Mouse (Mus musculus) lung, postnatal 25 days (tissue): Measurements from ENCODE around the gene Dcst2.
A peak's percentile ranks its signal among the peaks of the same experiment; 100 is the strongest.

Experiments used
- DNase-seq: peaks from one replicate; pipeline ENCODE4 v3.0.0; 2022; ENCODE audit warnings: low spot score

Dcst2 gene

DNA sequence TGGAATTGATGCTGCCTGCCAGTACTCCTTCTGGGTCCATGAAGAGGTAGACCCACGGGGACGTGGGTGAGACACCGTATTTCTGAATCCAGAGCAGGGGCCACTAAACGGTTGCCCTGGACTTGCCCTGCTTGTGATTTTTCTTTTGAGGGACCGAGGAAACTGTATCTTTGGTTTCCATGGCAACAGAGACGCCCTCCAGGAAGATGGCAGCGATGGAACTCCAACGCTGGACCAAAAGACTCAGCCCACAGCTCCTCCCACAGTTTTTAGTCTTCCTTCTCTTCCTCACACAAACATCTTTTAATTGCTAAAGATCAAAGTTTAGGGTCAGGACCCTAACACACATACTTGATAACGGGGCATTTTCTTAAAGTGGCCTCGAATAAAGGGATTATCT lies 29.8 kb upstream of the Dcst2 start:
- no peak for DNase-seq

DNA sequence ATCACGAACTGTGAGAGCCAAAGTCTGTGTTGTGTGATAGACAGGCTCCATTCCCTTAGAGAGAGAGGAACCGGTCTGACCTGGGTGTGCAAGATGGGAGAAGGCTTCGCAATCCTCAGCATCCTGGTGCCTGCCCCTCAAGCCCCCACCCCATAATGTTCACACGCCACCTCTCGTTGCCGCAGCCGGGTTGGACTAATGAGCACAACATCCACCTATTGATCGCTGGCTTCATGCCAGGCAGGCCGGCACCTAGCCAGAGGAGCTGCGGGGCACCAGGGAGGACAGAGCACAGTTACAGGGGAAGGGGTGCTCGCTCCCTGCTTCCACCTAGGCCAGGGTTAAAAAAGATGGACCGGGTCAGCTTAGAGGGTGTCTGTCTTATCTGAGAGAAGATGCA lies 29.3 kb upstream of the Dcst2 start:
- DNase-seq, result no peak

DNA sequence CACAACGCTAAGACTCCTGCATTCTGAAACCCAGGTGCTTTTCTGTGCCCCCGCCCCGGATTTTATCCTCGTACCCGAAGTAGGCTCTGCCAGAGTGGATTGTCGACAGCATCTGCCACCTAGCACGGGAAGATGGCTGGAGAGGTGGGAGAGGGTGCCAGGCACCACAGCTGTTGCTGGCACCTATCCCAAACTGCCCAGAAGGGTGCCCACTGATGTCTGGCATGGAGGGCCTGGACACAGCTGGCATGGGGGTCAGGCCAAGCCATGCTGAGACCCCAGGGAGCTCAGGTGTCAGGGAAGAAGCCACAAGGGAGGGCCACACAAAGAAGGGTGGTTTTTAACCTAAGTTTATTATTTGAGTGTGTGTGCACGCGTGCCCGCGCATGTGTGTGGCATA lies 28.7 kb upstream of the Dcst2 start:
- DNase-seq, result no peak

DNA sequence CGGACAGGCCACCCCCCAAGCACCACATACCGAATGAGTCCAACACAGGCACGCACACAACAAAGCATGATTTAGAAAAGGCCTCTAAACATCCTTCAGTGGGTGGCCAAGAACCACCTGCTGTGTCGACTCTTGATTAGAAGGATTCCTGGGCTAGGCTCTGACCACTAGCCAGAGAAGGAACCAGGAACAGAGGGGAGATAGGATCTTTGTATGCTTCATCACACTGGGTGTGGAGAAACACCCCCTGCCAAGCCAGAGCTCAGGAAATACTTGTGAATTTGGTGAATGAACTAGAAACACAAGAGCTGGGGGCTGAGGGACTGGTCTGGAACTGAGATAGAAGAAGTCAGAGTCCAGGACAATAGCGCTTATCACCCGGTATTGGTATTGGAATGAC lies 25.2 kb upstream of the Dcst2 start:
- no peak for DNase-seq

DNA sequence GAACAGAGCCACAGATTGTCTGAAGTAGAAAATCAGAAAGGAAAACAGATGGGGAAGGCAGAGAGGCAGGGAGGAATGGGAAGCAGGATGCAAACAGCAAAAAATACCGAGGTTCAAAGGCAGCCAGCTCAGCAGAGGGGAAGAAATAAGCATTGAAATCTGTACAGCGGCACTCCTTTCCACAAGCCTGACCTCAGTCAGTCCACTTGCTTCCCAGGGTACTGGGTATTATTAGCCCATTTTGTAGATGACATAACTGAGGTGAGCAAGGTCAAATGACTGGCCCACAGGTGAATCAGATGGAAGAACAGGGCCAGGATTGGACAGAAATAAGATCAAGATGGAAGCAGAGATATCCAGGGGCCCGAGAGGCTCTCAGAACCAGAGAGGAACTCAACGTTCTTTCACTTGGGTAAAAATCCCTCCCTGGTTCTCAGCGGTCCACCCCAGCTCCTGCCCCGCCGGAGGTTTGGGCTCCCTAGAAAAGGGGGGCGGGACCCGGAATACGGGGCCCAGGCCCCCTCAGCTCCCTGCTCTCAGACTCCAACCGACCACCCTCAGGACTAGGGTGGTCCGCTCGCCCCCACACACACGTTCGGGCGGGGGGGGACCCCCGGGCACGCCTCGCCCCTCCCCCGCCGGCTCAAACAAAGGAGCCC lies 24.6 kb upstream of the Dcst2 start:
- DNase-seq, result no peak

DNA sequence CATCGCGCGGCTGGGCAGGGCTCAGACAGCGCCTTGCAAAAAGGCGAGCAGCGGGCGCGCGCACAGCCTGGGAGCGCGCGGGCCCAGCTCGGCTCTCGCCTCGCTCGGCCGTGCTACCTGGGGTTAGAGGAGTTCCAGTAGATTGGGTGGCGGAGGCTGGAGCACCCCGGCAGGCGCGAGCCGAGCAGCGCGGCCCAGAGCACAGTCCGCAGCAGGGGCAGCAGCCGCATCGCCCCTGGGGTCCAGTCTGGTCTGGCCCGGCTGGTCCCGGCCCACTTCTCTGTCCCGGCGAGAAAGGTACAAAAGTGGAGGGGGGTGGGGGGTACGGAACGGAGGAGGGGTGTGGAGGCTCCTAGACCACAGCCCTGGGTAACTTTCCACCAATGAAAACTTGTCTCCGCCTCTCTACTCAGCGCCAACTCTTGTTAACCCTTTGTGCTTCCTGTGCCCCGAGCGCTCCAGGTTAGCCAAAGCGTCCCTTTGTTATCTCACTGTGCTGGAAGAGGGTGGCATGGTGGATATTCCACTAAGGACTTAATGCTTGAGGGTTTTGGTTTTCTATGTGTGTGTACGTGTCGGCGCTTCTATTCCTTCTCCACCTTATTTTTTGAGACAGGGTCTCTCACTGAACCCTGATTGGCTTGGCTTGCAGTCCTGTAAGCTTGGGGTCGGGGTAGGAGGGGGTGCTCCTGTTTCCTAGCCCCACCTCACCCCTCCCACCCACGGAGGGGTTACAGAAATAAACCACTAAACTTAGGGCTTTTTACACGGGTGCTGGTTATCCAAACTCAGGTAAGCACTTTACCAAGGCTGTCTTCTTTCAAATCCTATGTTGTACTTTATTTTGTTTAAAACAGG lies 23.8 kb upstream of the Dcst2 start, which contains the start of gene Efna4:
Efna4 (minus strand) TSS at position 308 of the 858 bp plus-strand sequence.
- DNase-seq, result no peak

DNA sequence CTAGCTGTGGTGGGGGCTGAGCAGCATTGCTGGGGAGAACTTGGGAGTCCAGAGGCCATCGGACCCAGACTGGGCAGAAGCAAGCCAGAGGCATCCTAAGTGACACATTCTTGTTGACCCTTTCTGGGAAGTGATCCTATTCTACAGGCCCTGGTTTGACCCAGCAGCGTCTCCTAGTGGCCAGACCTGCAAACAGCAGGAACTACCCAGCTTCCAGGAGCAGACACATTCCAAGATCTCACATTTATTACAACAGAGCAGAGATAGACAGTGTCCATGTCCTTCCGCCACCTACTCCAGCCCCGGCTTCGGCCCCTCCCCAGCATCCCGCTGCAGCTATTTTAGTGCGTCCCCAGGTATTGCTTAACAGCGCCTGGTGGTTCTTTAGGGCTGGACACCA lies 22.4 kb upstream of the Dcst2 start:
- DNase-seq, result peak; percentile 63

DNA sequence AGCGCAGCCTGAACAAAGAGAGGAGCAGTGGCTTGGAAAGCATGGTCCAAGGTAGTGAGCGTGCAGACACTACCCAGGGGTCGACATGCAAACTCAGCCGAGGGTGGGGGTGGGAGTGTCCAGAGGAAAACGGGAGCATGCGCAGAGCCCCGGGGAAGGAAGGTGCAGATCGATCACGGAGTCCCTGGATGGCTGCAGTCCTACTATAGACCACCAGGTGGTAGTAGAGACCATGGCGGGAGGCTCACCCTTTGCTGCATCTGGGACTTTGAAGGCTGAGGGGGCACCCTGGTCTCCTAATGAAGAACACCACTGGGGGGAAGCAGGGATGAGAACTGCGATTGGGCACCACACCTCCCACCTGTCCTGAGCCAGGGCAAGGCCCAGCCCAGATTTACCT lies 21.3 kb upstream of the Dcst2 start:
- DNase-seq, result peak; percentile 77

DNA sequence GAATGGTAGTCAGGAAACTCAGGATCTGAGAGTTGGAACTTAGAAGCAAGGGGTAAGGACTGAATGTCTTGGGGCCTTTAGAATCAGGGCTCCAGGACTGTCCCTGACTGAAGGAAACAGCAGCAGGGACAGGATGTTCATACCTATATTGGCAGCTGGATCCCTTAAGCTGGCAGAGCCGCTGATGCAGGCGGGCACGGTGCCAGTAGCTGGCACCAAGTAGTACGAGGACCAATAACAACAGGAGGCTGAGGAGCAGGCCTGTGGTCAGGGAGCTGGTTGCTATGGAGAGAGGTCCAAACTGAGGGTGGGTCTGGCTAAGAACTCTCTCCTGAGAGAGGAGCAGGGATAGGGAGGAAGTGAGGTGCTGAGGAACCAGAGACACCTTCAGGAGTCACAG lies 20.0 kb upstream of the Dcst2 start:
- no peak for DNase-seq

DNA sequence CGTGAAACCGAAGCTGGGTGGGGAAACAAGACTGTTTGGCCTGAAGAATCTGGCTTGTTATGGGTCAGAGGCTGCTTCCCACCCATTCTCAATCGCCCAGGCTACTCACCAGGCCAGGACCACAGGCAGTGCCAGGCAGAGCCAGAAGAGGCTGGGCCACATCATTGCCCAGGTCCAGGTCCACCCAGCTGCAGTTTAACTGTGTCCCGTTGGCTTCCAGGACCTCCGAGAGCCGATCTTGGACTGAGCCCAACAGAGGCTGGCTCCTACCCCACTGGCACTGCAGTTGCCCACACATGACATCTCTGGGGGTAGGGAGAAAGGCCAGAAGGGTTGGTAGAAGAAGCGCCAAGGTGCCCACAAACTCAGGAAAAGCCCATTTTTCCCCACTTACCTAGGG lies 18.5 kb upstream of the Dcst2 start:
- DNase-seq, result no peak

DNA sequence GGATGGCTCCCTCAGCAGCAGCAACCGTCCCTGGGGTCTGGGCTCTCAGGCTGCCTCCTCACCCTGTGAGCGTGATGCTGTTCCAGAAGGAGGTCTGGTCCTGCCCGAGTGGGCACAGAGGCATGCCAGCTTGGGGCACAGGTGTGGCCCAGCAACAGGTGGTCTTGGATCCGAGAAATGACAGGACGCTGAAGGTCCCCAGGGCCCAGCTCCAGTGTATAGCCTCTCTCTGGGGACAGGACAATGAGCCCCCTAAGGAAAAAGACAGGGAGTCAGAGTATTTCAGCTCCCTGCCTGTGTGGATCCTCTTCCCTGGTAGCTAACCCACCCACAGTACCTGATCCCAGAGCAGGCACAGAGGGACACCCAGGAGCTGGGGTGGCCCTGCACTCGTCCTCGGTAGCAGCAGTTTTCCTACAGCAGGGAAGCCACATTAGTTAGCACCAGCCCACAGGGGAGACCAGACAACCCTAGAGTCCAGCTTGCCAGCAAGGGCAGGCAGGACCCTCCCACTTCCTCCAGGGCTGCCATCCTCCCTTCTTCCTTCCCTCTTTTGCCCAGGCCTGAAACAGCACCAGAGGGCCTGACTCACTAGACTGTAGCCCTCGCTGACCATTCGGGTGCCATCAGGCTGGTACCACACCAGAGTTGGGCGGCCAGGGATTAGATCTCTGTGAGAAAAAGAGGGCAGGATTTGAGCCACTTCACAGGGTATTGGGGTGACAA lies 14.8 kb upstream of the Dcst2 start:
- DNase-seq, result no peak

DNA sequence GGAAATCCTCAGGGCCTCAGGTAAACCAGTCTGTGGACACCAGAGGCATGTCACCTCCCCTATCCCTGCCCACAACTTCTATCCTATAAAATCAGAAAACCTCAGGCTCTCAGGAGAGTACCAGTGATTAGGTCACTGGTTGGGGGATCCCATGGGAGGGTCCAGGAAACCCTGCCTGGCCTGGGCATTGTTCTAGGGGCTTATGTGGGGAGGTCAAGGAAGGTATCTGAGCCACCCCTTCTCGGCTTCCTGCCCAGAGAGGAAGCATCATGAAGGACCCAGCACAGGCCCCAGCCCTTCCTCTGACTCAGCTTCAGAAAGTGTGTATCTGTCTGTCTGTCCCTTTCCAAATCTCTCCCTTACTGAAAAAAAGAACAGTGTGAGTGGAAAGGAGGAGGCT lies 13.9 kb upstream of the Dcst2 start:
- no peak for DNase-seq

DNA sequence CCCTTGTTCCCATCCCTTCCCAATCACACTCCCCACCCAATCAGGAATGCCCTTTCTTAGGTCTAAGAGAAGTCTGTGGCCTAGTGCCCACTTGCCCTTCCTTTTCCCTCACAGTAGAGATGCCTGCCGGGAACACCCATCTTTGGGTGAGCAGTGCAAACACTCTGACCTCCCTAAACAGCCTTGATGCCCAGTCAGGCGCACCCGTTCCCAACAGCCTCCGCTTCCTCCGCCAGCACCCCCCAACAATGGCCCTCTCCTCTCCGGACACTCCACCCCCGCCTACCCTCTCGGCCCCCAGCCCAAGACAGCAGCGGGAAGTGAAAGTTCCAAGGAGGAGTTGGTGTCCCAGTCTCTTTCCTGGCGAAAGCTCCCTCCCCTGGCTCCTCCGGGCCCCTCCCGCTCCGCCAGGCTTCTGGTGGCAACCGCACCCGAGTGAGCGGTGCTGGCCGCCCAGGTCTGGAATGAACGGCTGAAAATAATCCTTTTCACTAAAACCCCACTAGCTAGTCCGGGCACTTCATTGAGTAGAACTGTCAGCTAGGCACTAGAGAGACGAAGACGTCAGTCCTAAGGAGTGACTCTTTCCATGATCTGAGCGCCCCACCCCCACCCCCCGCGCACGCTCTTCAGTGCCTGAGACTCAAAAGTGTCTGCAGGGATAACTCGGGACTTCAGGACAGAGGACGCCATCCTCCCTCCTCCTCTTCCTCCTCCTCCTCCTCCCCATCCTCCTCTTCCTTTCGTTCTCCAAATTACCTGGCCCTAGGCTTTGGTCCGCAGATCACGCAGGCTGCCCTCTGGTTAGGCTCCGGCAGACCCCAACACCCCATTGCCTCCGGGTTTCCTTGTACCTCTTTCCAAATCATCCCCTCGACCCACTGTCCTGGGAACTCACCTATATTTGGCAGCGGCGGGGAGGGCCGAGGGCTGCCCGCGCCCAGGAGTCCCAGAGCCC lies 12.6 kb upstream of the Dcst2 start:
- peak; percentile 84 for DNase-seq

DNA sequence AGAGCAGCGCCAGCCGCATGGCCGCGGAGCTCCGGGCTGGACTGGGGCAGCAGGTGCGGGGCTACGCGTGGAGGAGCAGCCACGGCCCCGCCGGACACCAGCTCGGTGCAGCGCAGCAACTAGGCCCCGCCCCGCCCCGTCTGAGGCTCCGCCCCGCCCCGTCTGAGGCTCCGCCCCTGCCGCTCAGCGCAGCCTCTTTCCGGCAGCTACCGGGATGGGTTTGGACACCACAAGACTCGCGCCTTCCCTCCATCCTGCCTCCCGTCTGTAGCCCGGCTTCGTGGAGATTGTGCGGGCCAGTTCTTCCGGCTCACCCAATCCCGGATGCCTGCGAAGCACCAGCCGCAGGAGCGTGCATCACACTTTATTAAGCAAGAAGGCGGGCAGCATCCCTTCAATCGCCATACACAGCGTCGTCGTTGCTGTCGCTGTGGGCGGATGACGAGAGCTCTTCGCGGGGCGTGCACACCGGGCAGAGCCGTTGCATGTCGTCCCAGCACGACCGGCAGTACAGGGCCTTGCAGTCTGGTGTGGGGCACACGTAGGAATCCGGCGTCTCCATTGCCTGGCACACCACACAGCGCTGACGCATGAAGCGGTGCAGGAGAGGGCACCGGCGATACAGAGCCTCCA lies 11.8 kb upstream of the Dcst2 start, which contains the start of gene Adam15:
Adam15 (minus strand) TSS at position 128 of the 633 bp plus-strand sequence.
- peak; percentile 89 for DNase-seq

DNA sequence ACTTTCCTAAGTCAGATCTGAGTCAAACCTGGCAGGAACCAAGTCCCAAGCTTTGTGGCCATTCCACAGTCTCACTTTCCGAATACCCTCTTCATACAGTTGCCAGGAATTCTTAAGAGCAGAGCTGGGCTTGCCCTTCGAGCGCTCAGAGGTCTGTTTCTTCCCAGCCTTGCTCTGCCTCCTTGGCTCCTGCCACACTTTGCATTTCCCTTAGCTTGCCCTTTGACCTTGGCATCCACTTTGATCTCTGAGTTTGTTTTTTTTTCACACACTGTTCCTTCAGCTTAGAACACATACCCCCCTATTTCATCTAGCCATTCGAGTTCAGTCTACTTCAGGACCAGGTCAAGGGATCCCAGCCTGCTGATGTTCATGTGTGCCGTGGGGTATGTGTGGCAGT lies 10.5 kb upstream of the Dcst2 start:
- DNase-seq, result peak; percentile 38

DNA sequence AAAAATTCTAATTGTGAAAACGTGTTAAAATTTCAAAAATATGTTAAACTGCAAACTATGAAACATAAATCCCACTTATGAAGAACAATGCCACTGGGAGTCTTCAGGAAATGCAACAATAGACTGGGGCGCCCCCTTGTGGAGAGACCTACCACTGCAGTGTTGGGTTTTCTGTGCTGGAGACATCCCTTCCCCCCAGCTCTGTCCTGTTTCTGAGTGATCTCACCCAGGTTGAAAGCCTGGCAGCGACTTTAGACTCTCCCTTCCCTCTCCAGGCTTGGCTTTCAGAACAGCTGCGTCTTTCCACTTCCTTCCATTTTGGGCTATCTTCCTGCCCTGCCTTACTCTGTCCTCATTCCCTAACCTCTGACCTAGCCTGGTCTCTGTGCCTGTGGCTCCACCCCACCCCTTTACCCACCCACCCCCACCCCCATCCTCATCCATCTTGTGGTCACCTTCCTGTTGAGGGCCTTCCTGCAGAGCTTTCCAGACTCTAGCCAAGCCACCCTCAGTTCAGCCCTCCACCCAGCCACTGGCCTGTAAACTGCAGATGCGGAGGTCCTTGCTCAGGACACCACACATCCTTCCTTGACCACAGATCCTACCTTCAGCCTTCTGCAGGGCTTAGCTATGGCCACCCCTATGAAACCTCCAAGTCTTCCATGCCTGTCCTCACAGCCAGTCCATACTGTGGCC lies 6.8 kb upstream of the Dcst2 start:
- peak; percentile 89 for DNase-seq

DNA sequence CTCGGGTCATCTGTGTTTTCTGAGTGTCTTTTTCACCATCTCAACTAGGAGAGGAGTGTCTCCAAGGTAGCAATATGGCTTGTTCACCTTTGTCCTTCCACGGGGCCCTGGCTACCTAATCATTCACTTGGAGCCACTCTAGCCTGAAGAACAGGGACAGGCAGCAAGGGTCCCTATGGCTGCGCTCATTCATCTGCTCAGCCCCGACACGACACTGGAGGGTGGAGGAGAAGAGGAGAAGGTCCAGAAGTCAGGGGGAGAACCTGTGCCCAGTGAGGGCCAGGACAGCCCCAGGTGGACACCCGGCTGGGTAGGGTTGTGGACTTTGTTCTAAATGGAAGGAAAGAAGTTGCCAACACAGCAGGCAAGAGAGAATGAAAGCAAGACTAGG lies 6.3 kb upstream of the Dcst2 start:
- DNase-seq, result no peak

DNA sequence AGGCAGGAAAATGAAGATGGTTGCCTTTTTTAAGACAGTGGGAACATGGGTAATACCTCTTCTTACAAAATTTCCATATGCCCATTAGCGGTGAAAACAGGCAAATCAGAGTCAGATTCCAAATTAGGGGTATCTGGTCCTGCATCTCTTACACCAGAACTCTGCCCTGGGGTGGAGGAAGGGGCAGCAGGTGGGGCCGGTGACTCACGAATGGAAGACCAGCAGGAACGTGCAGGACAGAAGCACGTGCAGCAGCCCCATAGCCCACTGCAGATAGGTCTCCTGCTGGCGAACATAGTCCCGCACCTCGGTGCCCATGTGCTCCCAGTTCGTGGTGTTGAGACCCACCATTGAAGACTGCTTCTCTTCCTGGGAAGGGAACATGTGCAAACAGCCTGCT lies 5.7 kb upstream of the Dcst2 start:
- no peak for DNase-seq

DNA sequence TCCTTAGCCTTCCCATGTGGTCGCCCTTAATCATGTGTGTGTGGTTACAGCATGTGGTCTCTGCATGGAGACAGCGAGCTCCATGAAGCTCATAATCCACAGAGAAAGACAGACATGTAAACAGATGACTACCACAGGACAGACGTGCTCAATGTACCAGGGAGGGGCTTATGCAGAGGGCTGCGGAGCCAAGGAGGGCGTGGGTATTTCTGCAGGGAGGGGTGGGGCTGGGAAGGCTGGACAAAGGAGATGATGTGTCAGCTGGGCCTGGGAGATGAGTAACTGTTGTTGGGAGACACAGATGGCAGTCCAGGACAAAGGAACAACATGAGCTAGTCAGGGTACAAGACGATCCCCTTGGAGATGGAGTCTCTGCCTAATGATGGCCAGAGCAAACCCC lies 2.1 kb upstream of the Dcst2 start:
- no peak for DNase-seq

DNA sequence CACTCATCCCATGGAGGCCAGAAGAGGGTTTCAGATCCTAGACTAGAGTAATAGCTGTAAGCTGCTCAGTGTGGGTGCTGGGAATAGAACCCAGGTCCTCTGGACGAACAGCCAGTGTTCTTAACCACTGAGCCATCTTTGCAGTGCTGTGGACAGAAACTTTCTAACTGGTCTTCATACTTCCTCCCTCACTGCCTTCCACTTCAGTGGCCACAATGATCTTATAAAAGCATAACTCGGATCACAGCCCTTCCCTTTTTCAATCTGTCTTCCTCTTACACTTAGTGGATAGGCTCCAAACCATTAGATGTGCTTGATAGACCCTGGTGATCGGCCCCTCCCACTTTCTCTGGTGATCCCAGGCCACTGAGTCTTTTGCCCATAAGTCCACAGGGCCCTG lies 1.5 kb upstream of the Dcst2 start:
- no peak for DNase-seq

DNA sequence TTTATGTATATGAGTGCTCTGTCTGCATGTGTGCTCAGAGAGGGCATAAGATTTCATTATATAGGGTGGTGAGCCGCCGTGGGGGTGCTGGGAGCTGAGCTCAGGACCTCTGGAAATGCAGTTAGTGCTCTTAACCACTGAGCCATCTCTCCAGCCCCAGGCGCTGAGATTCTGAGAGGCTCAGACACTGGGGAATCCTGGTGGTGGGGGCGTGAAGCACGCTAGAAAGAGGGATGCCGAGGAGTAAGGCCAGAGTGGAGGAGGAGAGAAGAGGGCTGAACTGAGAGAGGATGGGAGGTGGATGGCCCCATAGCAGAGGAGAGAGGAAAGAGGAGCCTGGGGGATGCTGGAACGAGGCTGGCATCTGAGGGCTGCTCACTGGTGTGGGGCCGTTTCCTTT lies 2.9 kb downstream of the Dcst2 start:
- no peak for DNase-seq
